9 mouse cellular contexts compared by ENCODE assay signal in genomic region chr7:133112351-133112831, GRCm38 (mm10). TPM values are rescaled to one million over a fixed set of nuclear protein-coding genes. Genes with fewer than 3 reads are reported as not detected.
DNase-seq lines count a peak whose midpoint lies in the region; ATAC-seq and TF ChIP-seq lines count a peak whose summit lies in the region.
"Had no signal": no experiment of that assay in that cellular context is flagged by ENCODE, and none has a peak within 500 bp of the region (broad histone marks: within the 10 kb centered on the region; RNA-seq: fewer than 3 reads in every experiment).

No protein-coding gene starts in this region.

- peak; percentile 33 for DNase-seq in hindbrain, embryonic 10.5 days (ENCODE audit: low spot score)
- no peak for DNase-seq in hindbrain, postnatal 0 days (ENCODE audit: low spot score)
- peak; percentile 98 for DNase-seq in R1 (ENCODE audit: low read depth, low spot score)
- peak; percentile 23 for DNase-seq in lung, postnatal 10 days
- DNase-seq in right cerebral cortex, adult 2 months (ENCODE audit: low spot score in 2 of 2) = no peak
- no peak for DNase-seq in adrenal gland, adult (ENCODE audit: inconsistent age in 2 of 2, low spot score in 1 of 2)
- DNase-seq in testis, postnatal 10 days (ENCODE audit: low spot score) = no peak
- DNase-seq: cerebellum, adult 11 months had no signal

- no peak for ATAC-seq in hindbrain, postnatal 0 days
- ATAC-seq in hindbrain, embryonic 12.5 days (ENCODE audit: low FRiP score) = no peak

- H3K36me3 ChIP-seq in hindbrain, embryonic 10.5 days = peaks cover 16% of the 10 kb centered on the region
- H3K36me3 ChIP-seq in hindbrain, postnatal 0 days (ENCODE audit: insufficient read depth, low read length) = no peaks in the 10 kb centered on the region
- H3K36me3 ChIP-seq in hindbrain, embryonic 12.5 days = no peaks in the 10 kb centered on the region

- no peaks in the 10 kb centered on the region for H3K9me3 ChIP-seq in hindbrain, embryonic 10.5 days
- no peaks in the 10 kb centered on the region for H3K9me3 ChIP-seq in hindbrain, postnatal 0 days (ENCODE audit: low read length)
- no peaks in the 10 kb centered on the region for H3K9me3 ChIP-seq in hindbrain, embryonic 12.5 days (replicated peaks)

- H3K27me3 ChIP-seq in hindbrain, embryonic 10.5 days (ENCODE audit: insufficient read depth, poor library complexity, severe bottlenecking) = no peaks in the 10 kb centered on the region
- no peaks in the 10 kb centered on the region for H3K27me3 ChIP-seq in hindbrain, postnatal 0 days (ENCODE audit: insufficient read depth, low read length)
- no peaks in the 10 kb centered on the region for H3K27me3 ChIP-seq in hindbrain, embryonic 12.5 days

- no peak overlapping the region for H3K9ac ChIP-seq in hindbrain, postnatal 0 days (replicated peaks; ENCODE audit: low read length)
- no peak overlapping the region for H3K9ac ChIP-seq in hindbrain, embryonic 12.5 days

- H3K4me2 ChIP-seq in hindbrain, postnatal 0 days (ENCODE audit: low read depth, low read length) = no peak overlapping the region
- H3K4me2 ChIP-seq in hindbrain, embryonic 12.5 days (replicated peaks) = no peak overlapping the region

- no peak for TF ChIP-seq CTCF in hindbrain, postnatal 0 days (IDR thresholded peaks at IDR 0.05; ENCODE audit: low read depth)

- H3K4me1 ChIP-seq in hindbrain, embryonic 10.5 days (replicated peaks) = peaks cover 75% of the 10 kb centered on the region
- H3K4me1 ChIP-seq in hindbrain, postnatal 0 days (ENCODE audit: insufficient read depth, low read length) = peaks cover 31% of the 10 kb centered on the region
- H3K4me1 ChIP-seq in hindbrain, embryonic 12.5 days = peaks cover 65% of the 10 kb centered on the region

- H3K4me3 ChIP-seq in hindbrain, embryonic 10.5 days = no peak overlapping the region
- no peak overlapping the region for H3K4me3 ChIP-seq in hindbrain, postnatal 0 days (ENCODE audit: low read length)
- H3K4me3 ChIP-seq in hindbrain, embryonic 12.5 days = no peak overlapping the region

- H3K27ac ChIP-seq in hindbrain, embryonic 10.5 days = peak overlapping the region; percentile 63; the same call in 1 of the 2 replicates
- no peak overlapping the region for H3K27ac ChIP-seq in hindbrain, postnatal 0 days
- H3K27ac ChIP-seq in hindbrain, embryonic 12.5 days = peak overlapping the region; percentile 49; the same call in 1 of the 2 replicates

- 10% methylated on average over 6 of the region's 6 CpGs for WGBS in hindbrain, embryonic 10.5 days
- 21% methylated on average over 6 of the region's 6 CpGs for WGBS in hindbrain, postnatal 0 days
- 9% methylated on average over 6 of the region's 6 CpGs for WGBS in hindbrain, embryonic 12.5 days

RNA-seq across cellular contexts. Expression of gene Fgfr2, which starts 10.8 kb away (rescaled TPM):
- polyA plus RNA-seq in hindbrain, embryonic 10.5 days (2016; fragmentation: Nextera tagmentation; extraction: Ambion mirVana) = 87.4 and 92.5 TPM in 2 replicates
- total RNA-seq in hindbrain, postnatal 0 days (2014; rRNA removed) = 33.2 and 49.0 TPM in 2 replicates
- polyA plus RNA-seq in hindbrain, postnatal 0 days (2015; fragmentation: Nextera tagmentation; extraction: Ambion mirVana) = 17.3 and 17.5 TPM in 2 replicates
- 79.0 and 81.1 TPM in 2 replicates for polyA plus RNA-seq in hindbrain, embryonic 12.5 days (2016; fragmentation: Nextera tagmentation; extraction: Ambion mirVana)

RNA-seq across cellular contexts. Expression of gene Ctbp2, which starts 11.8 kb away (rescaled TPM):
- 119 and 123 TPM in 2 replicates for polyA plus RNA-seq in hindbrain, embryonic 10.5 days (2016; fragmentation: Nextera tagmentation; extraction: Ambion mirVana)
- 89.0 and 105 TPM in 2 replicates for total RNA-seq in hindbrain, postnatal 0 days (2014; rRNA removed)
- 39.6 and 40.6 TPM in 2 replicates for polyA plus RNA-seq in hindbrain, postnatal 0 days (2015; fragmentation: Nextera tagmentation; extraction: Ambion mirVana)
- 110 and 115 TPM in 2 replicates for polyA plus RNA-seq in hindbrain, embryonic 12.5 days (2016; fragmentation: Nextera tagmentation; extraction: Ambion mirVana)

Comparison
In these comparisons a context has a peak if more than half of its experiments do, and no peak if none do; other contexts are left out.
1. DNase-seq: peak in hindbrain, embryonic 10.5 days (single experiment), R1 (single experiment) and lung, postnatal 10 days (single experiment); none in hindbrain, postnatal 0 days (single experiment), right cerebral cortex, adult 2 months (0 of 2), adrenal gland, adult (0 of 2) and testis, postnatal 10 days (single experiment).